Mouse (Mus musculus) heart, adult 9 months (tissue): ENCODE data around the gene Abcc6.
A peak's percentile ranks its signal among the peaks of the same experiment; 100 is the strongest.
"Not testable (repeated sequence)": the region's sequence is repeated elsewhere in the genome, so short reads cannot be mapped to it uniquely, and the experiment has no call there.

Source experiments
- DNase-seq, 2 experiments: peaks; one replicate each; pipeline ENCODE4 v3.0.0; 2022; ENCODE audit warnings: low spot score in 2 of 2

Abcc6 gene

DNA sequence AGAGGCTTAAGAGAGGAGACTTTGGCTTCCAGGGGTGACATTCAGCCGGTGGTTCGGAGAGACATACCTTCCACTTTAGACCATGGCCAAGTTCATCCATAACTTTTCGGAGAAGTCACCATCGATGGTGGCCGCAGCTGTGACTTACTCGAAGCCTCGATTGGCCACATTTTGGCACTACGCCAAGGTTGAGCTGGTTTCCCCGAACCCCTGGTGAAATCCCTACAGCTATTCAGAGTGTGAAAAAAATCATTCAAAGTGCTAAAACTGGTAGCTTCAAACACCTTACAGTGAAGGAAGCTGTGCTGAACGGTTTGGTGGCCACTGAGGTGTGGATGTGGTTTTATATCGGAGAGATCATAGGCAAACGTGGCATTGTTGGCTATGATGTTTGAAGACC, 96.3 kb downstream of the Abcc6 start:
- not testable (repeated sequence) for DNase-seq

DNA sequence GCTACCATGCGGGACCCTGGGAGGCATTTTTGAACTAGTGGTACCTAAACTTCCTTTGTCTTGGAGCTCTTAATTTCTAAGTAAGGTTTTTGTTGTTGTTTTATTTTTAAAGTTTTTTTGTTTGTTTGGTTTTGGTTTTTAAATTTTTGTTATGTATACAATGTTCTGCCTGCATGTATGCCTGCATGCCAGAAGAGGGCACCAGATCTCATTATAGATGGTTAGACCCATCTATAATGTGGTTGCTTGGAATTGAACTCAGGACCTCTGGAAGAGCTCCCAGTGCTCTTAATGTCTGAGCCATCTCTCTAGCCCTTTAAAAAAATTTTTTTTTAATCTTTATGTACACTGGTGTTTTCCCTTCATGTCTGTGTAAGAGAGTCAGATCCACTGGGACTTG, 100.4 kb downstream of the Abcc6 start:
- no peak for DNase-seq

- DNase-seq: no peak
Measured at GRCm38 (mm10) chr7:45928626-45929295, 101.3 kb downstream of the Abcc6 start.

GRCm38 (mm10) chr7:45924429-45924816, 105.7 kb downstream of the Abcc6 start:
- peak in 1 of 2 experiments; percentile 6 for DNase-seq

- DNase-seq: peak; percentile 89 to 94
Measured at GRCm38 (mm10) chr7:45923762-45924428, 106.2 kb downstream of the Abcc6 start, which contains the start of gene Ccdc114. Gene Ccdc114 (plus strand): TSS chr7:45924072.

DNA sequence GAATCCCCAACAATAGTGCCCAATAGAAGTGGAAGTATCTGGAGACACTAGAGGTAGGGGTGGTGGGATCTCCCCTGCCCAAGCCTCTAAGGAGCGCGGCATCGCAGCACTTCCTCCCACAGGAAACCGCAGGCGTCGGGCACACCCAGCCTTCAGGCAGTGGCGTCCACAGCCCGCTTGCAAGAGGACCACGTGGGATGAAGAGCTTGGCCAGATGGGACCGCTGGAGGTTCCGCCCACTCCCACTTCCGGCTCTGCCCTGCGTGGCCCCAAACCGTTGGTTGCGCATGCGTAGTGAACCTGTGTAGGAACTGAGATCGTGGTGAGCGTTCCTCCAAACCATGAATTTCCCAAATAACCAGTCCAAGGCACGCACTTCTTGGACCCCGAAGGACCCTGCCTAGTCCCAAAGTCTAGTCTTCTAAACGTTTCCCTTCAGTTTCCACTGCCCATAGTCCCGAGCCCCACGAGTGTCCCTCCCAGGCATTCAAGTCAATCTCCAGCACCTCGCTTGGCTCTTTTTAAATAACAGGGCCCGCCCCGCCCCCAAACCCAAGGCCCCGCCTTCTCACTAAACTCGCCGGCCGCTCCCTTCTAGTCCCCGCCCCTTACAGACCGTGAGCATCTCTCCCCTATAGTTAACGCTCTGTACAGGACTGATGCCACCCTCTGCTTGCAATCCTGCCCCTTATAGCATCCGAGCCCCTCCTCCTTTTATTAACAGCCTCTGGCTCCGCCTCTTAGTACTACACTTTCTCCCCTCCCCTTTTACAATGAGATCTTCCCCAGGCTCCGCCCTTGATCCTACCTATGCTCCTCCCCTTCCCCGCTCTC, 107.0 kb downstream of the Abcc6 start:
- peak; percentile 98 for DNase-seq

DNA sequence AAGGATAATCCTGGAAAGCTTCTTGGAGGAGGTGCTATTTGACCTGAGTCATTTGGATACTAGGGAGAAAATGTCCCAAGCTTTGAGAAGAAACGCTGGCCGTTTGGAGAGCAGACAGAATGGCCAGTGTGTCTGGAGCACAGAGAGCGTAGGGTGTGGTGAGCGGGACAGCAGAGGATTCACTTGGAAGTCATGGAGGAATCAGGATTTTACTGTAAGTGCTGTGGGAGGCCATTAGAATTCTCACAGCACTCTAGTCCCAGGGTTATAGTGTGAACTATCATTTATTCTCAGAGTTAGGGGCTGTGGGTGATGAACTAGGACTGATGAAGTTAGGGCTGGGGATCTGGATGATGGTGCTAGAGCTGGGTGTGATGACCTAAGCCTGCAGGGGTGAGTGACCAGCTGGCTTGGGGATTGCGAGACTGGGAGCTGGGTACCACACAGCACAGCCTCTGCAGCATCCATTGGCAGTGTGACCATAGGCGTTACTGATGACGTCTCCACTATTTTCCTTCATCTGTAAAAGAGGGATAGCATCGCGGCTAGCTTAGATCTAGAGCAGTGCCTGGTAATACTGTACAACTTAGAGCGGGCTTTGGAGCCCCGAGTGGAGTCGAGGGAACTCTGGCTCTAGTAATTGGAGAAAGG, 108.0 kb downstream of the Abcc6 start:
- peak in 1 of 2 experiments; percentile 32 for DNase-seq

DNA sequence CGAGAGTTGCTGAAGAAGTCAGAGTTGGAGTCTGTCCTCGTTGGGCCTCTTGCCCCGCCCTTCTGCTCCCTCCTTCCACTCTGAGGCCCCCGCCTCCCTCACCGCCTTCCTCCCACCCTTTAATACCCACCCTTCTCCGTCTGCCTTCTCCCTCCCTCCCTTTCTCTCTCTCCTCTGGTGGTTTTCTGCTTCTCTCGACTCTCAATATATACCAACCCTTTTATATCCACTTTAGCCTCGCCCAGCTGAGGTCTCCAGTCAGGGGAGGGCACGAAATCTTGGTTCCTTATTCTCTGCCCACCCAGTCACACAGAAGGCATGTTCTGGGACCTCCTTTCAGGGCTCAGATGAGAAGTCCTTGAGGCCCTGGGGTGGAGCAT, 108.9 kb downstream of the Abcc6 start, which contains the start of gene Emp3:
TSS of gene Emp3 (minus strand) at position 163 of the 380 bp plus-strand sequence.
- peak; percentile 64 to 68 for DNase-seq

DNA sequence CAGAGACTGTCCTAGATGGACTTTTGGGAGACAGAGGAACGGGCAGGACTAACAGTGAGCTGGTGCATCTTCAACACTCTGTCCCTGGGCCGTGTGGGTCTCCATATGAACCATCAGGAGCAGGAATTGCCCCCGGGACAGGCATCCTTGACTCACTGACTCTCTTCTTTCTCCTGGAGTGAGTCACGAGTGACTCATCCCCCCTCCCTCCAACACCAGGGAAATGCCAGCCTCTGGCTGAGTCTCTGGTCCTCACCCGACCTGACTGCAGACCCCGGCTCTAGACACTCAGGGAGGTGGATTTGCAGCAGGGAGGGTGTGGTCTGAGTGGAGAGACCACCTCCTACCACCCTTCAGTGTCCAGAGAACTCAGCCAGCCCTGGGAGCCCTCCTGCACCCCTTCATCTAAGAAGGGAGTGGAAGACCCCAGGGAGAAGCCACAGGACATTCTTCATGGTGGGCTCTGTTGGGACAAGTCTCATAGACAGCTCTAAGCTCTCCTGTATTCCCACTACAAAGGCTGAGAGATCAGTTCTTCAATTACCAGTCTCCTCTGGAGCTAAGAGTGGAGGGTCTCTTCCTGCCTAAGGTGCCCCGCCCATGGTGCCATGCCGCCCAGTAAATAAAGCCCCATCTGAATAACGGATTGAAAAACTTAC, 109.4 kb downstream of the Abcc6 start:
- DNase-seq: peak; percentile 38 to 66

GRCm38 (mm10) chr7:45919761-45920160, 110.3 kb downstream of the Abcc6 start:
- DNase-seq: no peak

GRCm38 (mm10) chr7:45919083-45919671, 110.9 kb downstream of the Abcc6 start:
- no peak for DNase-seq

DNA sequence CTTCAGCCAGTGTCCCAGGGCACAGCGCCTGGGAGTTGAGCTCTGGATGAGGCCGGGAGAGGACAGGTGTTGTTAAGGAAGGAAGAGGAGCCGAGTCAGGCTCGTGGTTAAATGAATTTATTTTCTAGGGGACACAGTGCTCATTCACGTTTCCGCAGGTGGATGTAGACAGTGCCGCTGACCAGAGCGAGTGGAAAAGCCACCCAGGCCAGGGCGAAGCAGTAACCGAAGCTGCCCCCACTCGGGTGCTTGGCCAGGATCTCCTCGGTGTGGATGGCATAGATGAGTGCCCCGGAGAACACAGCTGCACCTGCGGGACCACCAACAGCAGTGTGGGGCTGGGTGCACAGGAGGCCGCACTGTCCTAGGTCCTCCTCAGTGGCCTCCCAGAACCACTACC, 112.2 kb downstream of the Abcc6 start:
- DNase-seq: no peak
